Comparison of ENCODE assay signal across 29 mouse cellular contexts in the genomic region with DNA sequence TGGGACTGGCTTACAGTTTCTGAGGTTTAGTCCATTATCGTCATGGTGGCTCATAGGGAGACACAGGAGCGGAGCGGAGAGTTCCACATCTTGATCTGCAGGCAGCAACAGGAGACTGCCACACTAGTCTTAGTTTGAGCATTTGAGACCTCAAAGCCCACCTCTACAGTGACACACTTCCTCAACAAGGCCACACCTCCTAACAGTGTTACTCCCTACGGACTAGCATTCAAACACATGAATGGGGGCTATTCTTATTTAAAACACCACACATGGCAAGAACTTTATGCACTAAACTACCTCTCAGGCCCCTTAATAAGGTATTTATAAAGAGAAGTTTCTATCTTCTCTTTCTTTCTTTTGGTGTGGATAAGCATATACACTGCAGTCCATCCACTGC.
"Had no signal": no experiment of that assay in that cellular context is flagged by ENCODE, and none has a peak within 500 bp of the region (broad histone marks: within the 10 kb centered on the region; RNA-seq: fewer than 3 reads in every experiment).

No protein-coding gene starts in this region.

- H3K9ac ChIP-seq: heart, embryonic 12.5 days; hindbrain, embryonic 12.5 days; hindbrain, embryonic 14.5 days; kidney, embryonic 15.5 days; limb, embryonic 12.5 days; liver, embryonic 13.5 days; liver, embryonic 15.5 days; liver, postnatal 0 days had no signal

- H3K36me3 ChIP-seq: heart, embryonic 10.5 days; heart, embryonic 12.5 days; hindbrain, embryonic 10.5 days; hindbrain, embryonic 12.5 days; kidney, embryonic 15.5 days; limb, embryonic 10.5 days; limb, embryonic 12.5 days; liver, embryonic 13.5 days; liver, embryonic 15.5 days had no signal

- H3K9me3 ChIP-seq: heart, embryonic 10.5 days; heart, embryonic 12.5 days; hindbrain, embryonic 10.5 days; hindbrain, embryonic 12.5 days; kidney, embryonic 15.5 days; limb, embryonic 10.5 days; limb, embryonic 12.5 days; liver, embryonic 13.5 days; liver, embryonic 15.5 days had no signal

- H3K27ac ChIP-seq: gastrocnemius, adult 2 months; heart, embryonic 10.5 days; hindbrain, embryonic 10.5 days; hindbrain, embryonic 12.5 days; hindbrain, embryonic 14.5 days; kidney, embryonic 15.5 days; kidney, postnatal 0 days; limb, embryonic 10.5 days; limb, embryonic 12.5 days; liver, embryonic 13.5 days; liver, embryonic 15.5 days had no signal

- H3K4me1 ChIP-seq: heart, embryonic 10.5 days; heart, embryonic 12.5 days; hindbrain, embryonic 10.5 days; hindbrain, embryonic 12.5 days; kidney, embryonic 15.5 days; limb, embryonic 12.5 days; liver, embryonic 13.5 days; liver, embryonic 15.5 days had no signal

- H3K27me3 ChIP-seq: heart, embryonic 12.5 days; hindbrain, embryonic 12.5 days; kidney, embryonic 15.5 days; limb, embryonic 12.5 days; liver, embryonic 13.5 days; liver, embryonic 15.5 days had no signal

- ATAC-seq: hindbrain, embryonic 16.5 days; intestine, embryonic 16.5 days; liver, postnatal 0 days had no signal

- DNase-seq: gastrocnemius, adult 2 months; gastrocnemius, postnatal 10 days; gastrocnemius, postnatal 25 days; heart, adult 18-20 months; heart, postnatal 10 days; heart, postnatal 4 days; kidney, adult 11 months; kidney, adult 2 months; kidney, adult 9 months; kidney, postnatal 14 days; kidney, postnatal 36 days; layer of hippocampus, adult 9-11 months; layer of hippocampus, postnatal 36 days; liver; liver, embryonic 13.5 days; liver, postnatal 0 days had no signal

- H3K4me2 ChIP-seq: heart, embryonic 12.5 days; hindbrain, embryonic 12.5 days; hindbrain, embryonic 14.5 days; kidney, embryonic 15.5 days; limb, embryonic 12.5 days; liver, embryonic 11.5 days; liver, embryonic 13.5 days; liver, embryonic 15.5 days had no signal

- H3K4me3 ChIP-seq: gastrocnemius, adult 2 months; heart, embryonic 10.5 days; heart, embryonic 12.5 days; hindbrain, embryonic 10.5 days; hindbrain, embryonic 12.5 days; kidney, embryonic 15.5 days; limb, embryonic 10.5 days; limb, embryonic 12.5 days; liver, embryonic 13.5 days; liver, embryonic 15.5 days had no signal
